Mouse (Mus musculus): ENCODE data around the gene St6galnac6. TPM values are rescaled to one million over a fixed set of nuclear protein-coding genes. Genes with fewer than 3 reads are reported as not detected.
A peak's percentile ranks its signal among the peaks of the same experiment; 100 is the strongest.

Gene St6galnac6
- polyA plus RNA-seq, 1 experiment from 2014 or later: 15.2 TPM

- Histone ChIP-seq H3K9me3 (ENCODE audit: control insufficient read depth, low read length) (no peaks in the 10 kb centered on the region), H3K4me2 (ENCODE audit: low read depth, low read length) (no peak overlapping the region), H3K4me1 (ENCODE audit: control insufficient read depth, insufficient read depth, low read length) (peaks cover 8% of the 10 kb centered on the region), H3K27me3 (replicated peaks; ENCODE audit: control insufficient read depth, insufficient read depth, low read length) (no peaks in the 10 kb centered on the region), H3K36me3 (ENCODE audit: control insufficient read depth, insufficient read depth, low read length) (peaks cover 18% of the 10 kb centered on the region), H3K27ac (ENCODE audit: low read length) (no peak overlapping the region), H3K9ac (ENCODE audit: low read depth, low read length) (no peak overlapping the region), H3K4me3 (ENCODE audit: low read length) (no peak overlapping the region)
- WGBS: 86% methylated on average over 3 of the region's 3 CpGs
- no peak for ATAC-seq
Measured at GRCm38 (mm10) chr2:32568941-32569340, 30.6 kb upstream of the St6galnac6 start.

DNA sequence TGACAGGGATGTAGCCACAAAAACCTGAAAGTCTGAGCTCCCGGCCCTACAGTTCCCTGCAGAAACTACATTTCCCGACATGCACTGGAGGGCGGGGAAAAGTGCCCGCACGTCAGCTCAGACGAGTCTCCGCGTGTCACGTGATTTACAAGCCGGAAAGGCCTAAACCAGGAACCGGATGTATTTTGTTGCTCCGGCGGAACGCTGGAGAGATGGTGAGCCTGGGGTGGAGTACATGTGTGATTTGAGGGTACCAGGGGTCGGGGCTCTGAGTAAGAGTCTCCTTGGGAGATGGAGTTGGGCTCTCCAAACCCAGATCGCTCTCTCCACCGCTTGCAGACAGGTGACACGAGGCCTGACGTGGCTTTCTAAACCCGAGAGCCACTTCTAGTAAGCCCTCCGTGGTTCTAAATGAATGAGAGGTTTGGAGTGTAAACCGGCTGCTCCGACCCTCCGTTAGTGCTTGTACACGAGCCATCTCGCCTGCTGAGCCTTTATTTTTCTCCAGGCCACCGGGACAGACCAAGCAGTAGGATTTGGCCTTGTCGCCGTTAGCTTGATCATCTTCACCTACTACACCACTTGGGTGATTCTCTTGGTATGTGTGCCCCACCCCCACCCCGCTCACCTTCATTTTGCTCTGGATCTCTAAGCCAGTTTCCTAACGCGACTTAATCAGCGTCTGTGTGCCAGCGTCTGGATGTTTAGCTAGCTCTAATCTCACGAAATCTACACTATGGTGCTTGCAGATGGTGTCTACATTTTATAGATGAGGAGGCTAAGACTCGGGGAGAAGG lies 28.6 kb upstream of the St6galnac6 start, which contains the start of gene Dpm2:
Dpm2 (plus strand) TSS at position 161 of the 797 bp plus-strand sequence.
- H3K27ac ChIP-seq (ENCODE audit: low read length): peak within 1 kb of the TSS; percentile 33; the same call in 1 of the 2 replicates
- peak; percentile 86 for ATAC-seq
- 2% methylated on average over 36 of the region's 36 CpGs for WGBS

GRCm38 (mm10) chr2:32572196-32572595 lies 27.3 kb upstream of the St6galnac6 start:
- H3K9ac ChIP-seq (ENCODE audit: low read depth, low read length): 0 out of 2 replicates have a peak overlapping the region, but pooled peaks have one; percentile 81
- H3K4me3 ChIP-seq (ENCODE audit: low read length): no peak overlapping the region
- no peaks in the 10 kb centered on the region for H3K27me3 ChIP-seq (replicated peaks; ENCODE audit: control insufficient read depth, insufficient read depth, low read length)
- H3K36me3 ChIP-seq (ENCODE audit: control insufficient read depth, insufficient read depth, low read length): peaks cover 9% of the 10 kb centered on the region; the same call in 1 of the 2 replicates
- no peaks in the 10 kb centered on the region for H3K9me3 ChIP-seq (ENCODE audit: control insufficient read depth, low read length)
- no peak overlapping the region for H3K4me2 ChIP-seq (ENCODE audit: low read depth, low read length)
- ATAC-seq: no peak
- WGBS: 93% methylated on average over 11 of the region's 11 CpGs
- no peak overlapping the region for H3K27ac ChIP-seq (ENCODE audit: low read length)
- H3K4me1 ChIP-seq (ENCODE audit: control insufficient read depth, insufficient read depth, low read length): peaks cover 22% of the 10 kb centered on the region

More for the DNA sequence above, 28.6 kb upstream of the St6galnac6 start, which contains the start of gene Dpm2:
- Histone ChIP-seq H3K4me1 (ENCODE audit: control insufficient read depth, insufficient read depth, low read length) (peaks cover 21% of the 10 kb centered on the region), H3K4me2 (ENCODE audit: low read depth, low read length) (peak within 1 kb of the TSS; percentile 87), H3K36me3 (ENCODE audit: control insufficient read depth, insufficient read depth, low read length) (peaks cover 15% of the 10 kb centered on the region), H3K27me3 (replicated peaks; ENCODE audit: control insufficient read depth, insufficient read depth, low read length) (no peaks in the 10 kb centered on the region), H3K4me3 (ENCODE audit: low read length) (peak within 1 kb of the TSS; percentile 66), H3K9ac (ENCODE audit: low read depth, low read length) (peak within 1 kb of the TSS; percentile 81), H3K9me3 (ENCODE audit: control insufficient read depth, low read length) (no peaks in the 10 kb centered on the region)

DNA sequence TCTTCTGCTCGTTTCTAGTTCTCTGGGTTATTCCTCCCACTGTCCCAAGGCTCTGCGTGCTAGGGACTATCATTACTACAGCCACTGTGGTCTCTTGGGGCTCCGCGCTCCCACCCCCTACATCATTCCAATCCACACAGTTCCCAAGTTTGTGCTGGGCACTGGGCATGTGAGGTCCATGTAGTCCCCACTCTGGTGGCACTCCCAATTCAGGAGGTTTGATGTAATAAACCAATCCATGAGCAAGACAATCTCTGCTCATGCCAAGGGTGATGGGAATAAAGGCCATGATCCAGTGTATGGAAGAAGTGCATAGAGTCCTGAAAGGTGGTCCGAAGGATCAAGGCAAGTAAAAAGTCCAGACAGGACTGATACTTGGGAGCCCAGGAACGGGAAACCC lies 25.0 kb upstream of the St6galnac6 start, which contains the start of gene Pip5kl1:
Pip5kl1 (plus strand) TSS at position 301 of the 400 bp plus-strand sequence.
- ATAC-seq: no peak
- peaks cover 22% of the 10 kb centered on the region for H3K4me1 ChIP-seq (ENCODE audit: control insufficient read depth, insufficient read depth, low read length)
- peaks cover 4% of the 10 kb centered on the region; the same call in 1 of the 2 replicates for H3K27me3 ChIP-seq (replicated peaks; ENCODE audit: control insufficient read depth, insufficient read depth, low read length)
- no peaks in the 10 kb centered on the region for H3K36me3 ChIP-seq (ENCODE audit: control insufficient read depth, insufficient read depth, low read length)
- 71% methylated on average over 6 of the region's 6 CpGs for WGBS
- H3K4me3 ChIP-seq (ENCODE audit: low read length): peak within 1 kb of the TSS; percentile 37
- peak within 1 kb of the TSS; percentile 80 for H3K4me2 ChIP-seq (ENCODE audit: low read depth, low read length)
- peak within 1 kb of the TSS; percentile 64 for H3K9ac ChIP-seq (ENCODE audit: low read depth, low read length)
- H3K27ac ChIP-seq (ENCODE audit: low read length): no peak within 1 kb of the TSS
- no peaks in the 10 kb centered on the region for H3K9me3 ChIP-seq (ENCODE audit: control insufficient read depth, low read length)

DNA sequence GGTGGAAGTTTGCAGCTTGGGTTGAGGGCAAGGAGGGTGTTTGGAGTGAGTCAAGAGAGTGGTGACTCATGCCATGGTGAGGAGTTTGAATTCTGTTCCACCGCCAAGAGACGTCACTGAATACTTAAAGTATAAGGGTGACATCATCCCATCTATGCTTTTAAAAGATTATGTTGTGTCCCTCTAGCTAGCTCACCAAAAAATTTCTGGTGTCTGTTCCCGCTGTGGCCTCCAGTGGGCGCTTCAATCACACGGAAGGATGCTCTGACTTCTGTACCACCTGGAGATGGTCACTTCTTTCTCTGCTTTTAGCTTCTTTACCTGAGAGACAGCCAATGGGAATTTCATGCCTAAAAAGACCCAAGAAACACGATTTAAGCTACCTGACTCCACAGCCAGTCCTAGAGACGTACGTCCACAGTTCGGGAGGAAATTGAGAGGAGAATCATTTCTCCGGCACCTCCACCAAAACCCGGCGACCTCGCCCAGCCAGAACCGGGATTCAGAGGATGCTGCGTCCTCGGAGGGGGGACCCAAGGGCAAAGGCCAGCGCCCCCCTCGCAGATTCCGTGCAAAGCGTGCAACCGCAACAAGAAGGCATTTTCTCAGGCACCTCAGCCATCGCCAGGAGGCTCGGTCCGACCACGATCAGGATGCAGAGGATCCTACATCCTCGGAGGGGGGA lies 24.5 kb upstream of the St6galnac6 start:
- WGBS: 2% methylated on average over 26 of the region's 26 CpGs
- Histone ChIP-seq H3K4me1 (ENCODE audit: control insufficient read depth, insufficient read depth, low read length) (peaks cover 22% of the 10 kb centered on the region), H3K4me3 (ENCODE audit: low read length) (peak overlapping the region; percentile 37), H3K27ac (ENCODE audit: low read length) (no peak overlapping the region), H3K9ac (ENCODE audit: low read depth, low read length) (peak overlapping the region; percentile 64), H3K9me3 (ENCODE audit: control insufficient read depth, low read length) (no peaks in the 10 kb centered on the region), H3K27me3 (replicated peaks; ENCODE audit: control insufficient read depth, insufficient read depth, low read length) (peaks cover 9% of the 10 kb centered on the region; the same call in 1 of the 2 replicates), H3K4me2 (ENCODE audit: low read depth, low read length) (peak overlapping the region; percentile 80), H3K36me3 (ENCODE audit: control insufficient read depth, insufficient read depth, low read length) (no peaks in the 10 kb centered on the region)
- ATAC-seq: no peak

DNA sequence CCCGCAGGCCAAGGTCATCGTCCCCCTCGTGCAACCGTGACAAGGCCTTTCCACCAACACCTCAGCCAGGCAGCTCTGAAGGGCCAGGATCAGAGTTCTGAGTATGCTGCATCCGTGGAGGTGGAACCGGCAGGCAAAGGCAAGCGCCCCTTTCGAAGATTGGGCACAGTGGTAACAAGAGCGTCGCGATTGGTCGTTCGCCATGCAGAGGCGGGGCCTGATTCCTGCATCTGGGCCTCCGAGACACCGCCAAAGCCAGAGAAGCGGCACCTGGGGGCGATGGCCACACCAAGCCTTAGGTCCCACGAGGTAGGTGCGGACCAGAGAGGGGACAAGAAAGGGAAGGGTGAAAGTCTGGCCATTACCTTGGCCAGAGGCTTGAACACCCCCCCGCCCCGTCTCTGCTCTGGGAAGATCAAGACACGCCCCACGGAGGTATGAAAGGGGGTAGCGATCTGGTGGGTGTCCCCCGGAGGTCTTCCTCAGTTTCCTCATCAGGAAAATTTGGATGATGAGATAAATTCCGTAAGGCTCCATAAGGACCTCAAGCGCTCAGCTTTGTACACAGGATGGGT lies 23.8 kb upstream of the St6galnac6 start, which contains the start of gene 9430097D07Rik:
9430097D07Rik (minus strand) TSS at position 99 of the 575 bp plus-strand sequence.
- Histone ChIP-seq H3K4me2 (ENCODE audit: low read depth, low read length) (peak within 1 kb of the TSS; percentile 80), H3K9ac (ENCODE audit: low read depth, low read length) (peak within 1 kb of the TSS; percentile 64), H3K9me3 (ENCODE audit: control insufficient read depth, low read length) (no peaks in the 10 kb centered on the region), H3K4me1 (ENCODE audit: control insufficient read depth, insufficient read depth, low read length) (peaks cover 22% of the 10 kb centered on the region), H3K4me3 (ENCODE audit: low read length) (peak within 1 kb of the TSS; percentile 37), H3K27ac (ENCODE audit: low read length) (no peak within 1 kb of the TSS), H3K27me3 (replicated peaks; ENCODE audit: control insufficient read depth, insufficient read depth, low read length) (peaks cover 9% of the 10 kb centered on the region; the same call in 1 of the 2 replicates), H3K36me3 (ENCODE audit: control insufficient read depth, insufficient read depth, low read length) (no peaks in the 10 kb centered on the region)
- peak; percentile 17; the same call in 1 of the 2 replicates for ATAC-seq
- 9% methylated on average over 28 of the region's 28 CpGs for WGBS

DNA sequence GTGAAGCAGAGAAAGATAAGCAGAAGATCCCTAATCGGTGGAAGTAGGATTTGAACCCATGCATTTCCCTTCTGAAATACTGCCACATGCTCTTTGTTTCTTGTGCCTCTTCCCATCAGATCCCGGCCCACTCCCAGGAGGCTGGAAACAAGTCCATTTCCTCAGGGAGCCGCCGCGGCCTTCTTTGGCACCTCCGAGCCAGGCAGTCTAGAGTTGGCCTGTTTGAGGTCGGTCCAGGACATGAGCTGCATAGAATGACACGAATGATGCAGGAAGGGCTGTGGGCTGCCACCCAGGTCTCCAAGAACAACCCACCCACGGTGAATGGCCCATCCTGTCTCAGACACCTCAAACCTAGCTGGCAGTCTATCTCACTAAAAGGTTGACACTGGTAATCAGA lies 23.0 kb upstream of the St6galnac6 start:
- Histone ChIP-seq H3K4me3 (ENCODE audit: low read length) (no peak overlapping the region), H3K4me2 (ENCODE audit: low read depth, low read length) (no peak overlapping the region), H3K4me1 (ENCODE audit: control insufficient read depth, insufficient read depth, low read length) (peaks cover 18% of the 10 kb centered on the region), H3K9me3 (ENCODE audit: control insufficient read depth, low read length) (no peaks in the 10 kb centered on the region), H3K27me3 (replicated peaks; ENCODE audit: control insufficient read depth, insufficient read depth, low read length) (peaks cover 9% of the 10 kb centered on the region; the same call in 1 of the 2 replicates), H3K9ac (ENCODE audit: low read depth, low read length) (no peak overlapping the region), H3K36me3 (ENCODE audit: control insufficient read depth, insufficient read depth, low read length) (no peaks in the 10 kb centered on the region), H3K27ac (ENCODE audit: low read length) (no peak overlapping the region)
- 86% methylated on average over 9 of the region's 9 CpGs for WGBS
- ATAC-seq: no peak

DNA sequence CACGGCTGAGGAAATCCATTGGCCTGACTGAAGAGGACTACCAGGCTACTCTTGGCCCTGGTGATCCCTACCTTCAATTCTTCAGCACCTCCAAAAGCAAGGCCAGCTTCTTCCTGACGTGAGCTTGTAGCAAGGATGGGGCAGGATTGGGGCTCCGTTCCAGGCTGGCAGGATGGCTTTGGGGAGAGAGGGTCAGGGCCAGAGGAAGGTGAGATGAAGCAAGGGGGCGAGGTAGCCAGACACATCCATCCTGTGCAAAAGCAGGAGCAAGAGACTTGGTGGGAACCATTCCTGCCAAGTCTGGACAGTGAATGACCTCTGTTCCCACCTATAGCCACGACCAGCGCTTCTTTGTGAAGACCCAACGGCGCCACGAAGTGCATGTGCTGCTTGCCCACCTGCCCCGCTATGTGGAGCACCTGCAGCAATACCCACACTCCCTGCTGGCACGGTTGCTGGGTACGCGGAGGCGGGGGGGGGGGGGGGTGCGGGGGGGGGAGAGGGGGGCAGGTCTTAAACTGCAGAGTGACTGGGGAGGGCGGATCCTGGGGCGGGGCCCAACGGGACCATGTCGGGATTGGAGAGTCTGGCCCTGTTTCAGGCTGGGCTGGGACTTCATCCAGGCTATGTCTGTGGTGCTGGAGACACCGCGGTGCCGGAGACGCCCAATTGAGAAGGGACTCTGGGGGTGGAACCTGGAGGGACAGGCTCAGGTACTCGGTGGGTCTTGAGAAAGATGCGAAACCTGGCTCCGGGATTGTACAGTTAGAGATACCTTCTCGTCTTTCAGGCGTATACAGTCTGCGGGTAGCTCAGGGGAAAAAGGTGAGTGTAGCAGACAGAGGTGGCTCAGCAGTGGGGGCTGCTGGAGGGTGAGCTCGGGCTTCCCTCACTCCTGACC lies 21.1 kb upstream of the St6galnac6 start:
- no peak for ATAC-seq
- H3K4me3 ChIP-seq (ENCODE audit: low read length): no peak overlapping the region
- peaks cover 17% of the 10 kb centered on the region for H3K4me1 ChIP-seq (ENCODE audit: control insufficient read depth, insufficient read depth, low read length)
- peaks cover 9% of the 10 kb centered on the region; the same call in 1 of the 2 replicates for H3K27me3 ChIP-seq (replicated peaks; ENCODE audit: control insufficient read depth, insufficient read depth, low read length)
- H3K4me2 ChIP-seq (ENCODE audit: low read depth, low read length): no peak overlapping the region
- 41% methylated on average over 22 of the region's 30 CpGs for WGBS
- H3K27ac ChIP-seq (ENCODE audit: low read length): no peak overlapping the region
- no peaks in the 10 kb centered on the region for H3K9me3 ChIP-seq (ENCODE audit: control insufficient read depth, low read length)
- H3K36me3 ChIP-seq (ENCODE audit: control insufficient read depth, insufficient read depth, low read length): no peaks in the 10 kb centered on the region
- H3K9ac ChIP-seq (ENCODE audit: low read depth, low read length): peak overlapping the region; percentile 10; the same call in 1 of the 2 replicates
